Mouse (Mus musculus): ENCODE results near the gene Abhd5.
A peak's percentile ranks its signal among the peaks of the same experiment; 100 is the strongest.

Abhd5 gene

GRCm38 (mm10) chr9:122346059-122346458, 5.3 kb upstream of the Abhd5 start:
- DNase-seq (ENCODE audit: low read depth, low spot score): no peak

GRCm38 (mm10) chr9:122347882-122348281, 3.5 kb upstream of the Abhd5 start:
- DNase-seq (ENCODE audit: low read depth, low spot score): no peak

DNA sequence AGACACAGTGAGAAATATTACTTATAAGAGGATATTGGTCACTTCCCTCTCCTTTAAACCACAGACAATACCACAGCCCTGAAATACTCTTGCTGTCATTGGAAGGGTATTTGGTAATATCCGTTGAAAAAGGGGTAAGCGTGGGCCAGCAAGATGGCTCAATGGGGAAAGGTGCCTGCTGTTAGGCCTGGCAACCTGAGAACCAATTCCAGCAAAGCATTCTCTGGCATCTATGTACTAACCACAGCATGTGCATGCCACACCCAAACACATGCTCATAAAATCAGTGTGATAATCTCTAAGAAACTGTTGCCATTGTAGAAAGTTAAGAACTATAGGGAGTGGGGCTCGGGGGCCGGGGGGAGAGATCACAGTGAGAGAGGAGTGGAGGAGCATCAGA, 2.1 kb upstream of the Abhd5 start:
- no peak for DNase-seq (ENCODE audit: low read depth, low spot score)

- no peak for DNase-seq (ENCODE audit: low read depth, low spot score)
Observed at GRCm38 (mm10) chr9:122350396-122351130, 845 bp upstream of the Abhd5 start.

- no peak for DNase-seq (ENCODE audit: low read depth, low spot score)
Observed at GRCm38 (mm10) chr9:122352025-122352392, 601 bp downstream of the Abhd5 start.

- no peak for DNase-seq (ENCODE audit: low read depth, low spot score)
Observed at GRCm38 (mm10) chr9:122352911-122353310, 1.5 kb downstream of the Abhd5 start.

GRCm38 (mm10) chr9:122354240-122354639, 2.8 kb downstream of the Abhd5 start:
- DNase-seq (ENCODE audit: low read depth, low spot score): no peak

- no peak for DNase-seq (ENCODE audit: low read depth, low spot score)
Observed at GRCm38 (mm10) chr9:122357073-122357472, 5.7 kb downstream of the Abhd5 start.

GRCm38 (mm10) chr9:122357626-122358025, 6.2 kb downstream of the Abhd5 start:
- no peak for DNase-seq (ENCODE audit: low read depth, low spot score)

- no peak for DNase-seq (ENCODE audit: low read depth, low spot score)
Observed at GRCm38 (mm10) chr9:122364171-122364570, 12.8 kb downstream of the Abhd5 start.

- DNase-seq (ENCODE audit: low read depth, low spot score): no peak
Observed at GRCm38 (mm10) chr9:122370292-122370794, 18.9 kb downstream of the Abhd5 start.

- peak; percentile 10 for DNase-seq (ENCODE audit: low read depth, low spot score)
Observed at GRCm38 (mm10) chr9:122372506-122372905, 21.1 kb downstream of the Abhd5 start.

DNA sequence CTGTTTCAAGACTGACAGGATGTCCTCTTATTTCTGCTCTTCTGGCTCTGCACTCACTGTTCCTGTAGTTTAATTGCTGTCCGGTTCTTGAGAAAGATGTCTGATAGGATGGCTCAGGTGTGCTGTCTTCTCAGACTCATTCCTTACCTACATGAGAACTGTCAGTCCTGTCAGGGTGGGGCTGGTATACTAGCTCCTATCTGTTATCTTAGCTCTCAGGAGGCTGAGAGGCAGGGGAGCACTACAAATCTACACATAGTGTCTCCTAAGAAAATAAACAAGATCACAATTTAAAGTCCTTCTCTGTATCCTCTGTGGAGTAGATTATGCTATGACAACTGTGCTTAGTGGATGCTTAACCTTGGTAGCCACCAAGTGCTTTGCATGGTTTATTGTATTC, 21.6 kb downstream of the Abhd5 start:
- no peak for DNase-seq (ENCODE audit: low read depth, low spot score)

- no peak for DNase-seq (ENCODE audit: low read depth, low spot score)
Observed at GRCm38 (mm10) chr9:122378986-122379385, 27.6 kb downstream of the Abhd5 start.

DNA sequence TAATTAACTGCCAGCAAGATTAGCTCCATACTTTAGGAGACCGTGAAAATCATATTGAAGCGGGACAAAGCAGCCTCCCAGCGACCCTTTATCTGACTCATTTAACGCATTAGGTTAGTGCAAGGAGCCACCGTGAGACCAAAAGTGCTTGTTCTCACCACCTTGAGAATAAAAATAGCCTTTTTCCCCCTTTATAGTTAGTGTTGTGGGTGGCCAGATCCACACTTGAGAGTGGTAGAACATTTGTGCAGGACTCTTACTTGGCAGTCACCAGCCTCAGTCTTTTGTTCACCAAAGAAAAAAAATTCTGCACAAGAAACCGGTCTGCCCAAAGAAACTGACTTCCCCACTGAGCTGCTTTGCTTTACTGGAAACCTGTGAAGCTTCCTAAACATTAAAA, 29.6 kb downstream of the Abhd5 start:
- no peak for DNase-seq (ENCODE audit: low read depth, low spot score)

DNA sequence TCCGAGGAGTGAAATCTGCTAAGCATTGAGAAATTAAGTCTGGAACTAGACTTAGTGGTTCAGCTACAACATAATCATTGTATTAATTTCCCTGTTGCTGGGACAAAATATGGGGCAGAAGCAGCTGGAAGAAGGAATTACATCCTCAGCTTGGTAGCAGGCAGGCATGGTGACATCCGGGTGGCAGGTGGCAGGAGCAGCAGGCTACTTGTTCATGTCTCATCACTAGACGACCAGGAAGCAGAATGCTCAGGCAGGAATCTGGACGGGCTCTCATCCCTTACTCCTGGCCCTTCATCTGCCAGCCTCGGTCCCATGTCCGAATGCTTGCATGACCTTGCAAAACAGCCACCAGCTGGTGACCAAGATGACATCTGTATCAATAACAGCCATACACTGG, 30.6 kb downstream of the Abhd5 start:
- DNase-seq (ENCODE audit: low read depth, low spot score): no peak

DNA sequence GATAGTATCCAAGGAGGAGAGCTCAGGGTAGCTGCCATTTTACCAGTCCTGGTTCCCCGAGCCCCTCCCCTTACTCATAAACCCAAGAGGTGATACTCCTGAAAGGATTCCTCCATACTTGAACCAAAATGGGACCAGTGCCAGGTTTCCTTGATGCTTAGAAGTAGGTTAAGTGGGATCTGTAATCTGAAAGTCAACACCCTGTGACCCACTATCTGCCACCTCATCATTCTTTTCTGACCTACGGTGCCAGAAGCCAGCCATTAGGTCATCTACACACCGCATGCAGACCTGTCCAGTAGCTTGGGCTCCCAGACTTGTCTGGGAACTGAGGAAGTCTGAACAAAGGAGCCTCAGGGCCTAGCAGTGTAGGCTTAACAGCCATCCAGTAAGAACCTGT, 34.6 kb downstream of the Abhd5 start:
- DNase-seq (ENCODE audit: low read depth, low spot score): no peak

DNA sequence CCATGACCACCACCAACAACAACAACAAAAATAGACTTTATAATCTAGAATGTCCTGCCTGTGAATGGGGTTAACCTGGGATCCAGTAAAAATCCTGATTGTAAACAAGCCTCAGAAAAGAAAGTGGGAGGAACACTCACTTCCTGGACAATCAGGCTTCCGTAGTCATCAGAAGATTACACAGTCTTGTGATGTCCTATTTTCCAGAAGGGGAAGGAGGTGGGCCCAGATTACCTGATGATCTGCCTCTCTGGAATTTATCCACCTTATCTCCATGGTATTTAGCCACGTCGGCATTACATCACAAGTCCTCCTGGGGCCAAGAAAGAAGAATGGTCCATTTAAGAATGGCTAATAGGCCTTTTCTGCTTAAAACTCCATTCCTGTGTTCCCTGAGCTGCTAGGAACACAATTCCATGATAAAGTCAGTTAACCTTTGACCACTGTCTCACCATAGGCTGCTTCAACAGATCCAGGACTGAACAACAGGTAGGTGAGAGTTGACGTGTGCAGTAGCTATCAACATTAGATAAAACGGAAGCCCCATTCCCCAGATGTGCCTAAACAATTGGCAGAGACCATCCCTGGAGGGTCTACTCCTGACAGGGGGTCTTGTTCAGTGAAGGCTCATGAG, 38.0 kb downstream of the Abhd5 start:
- no peak for DNase-seq (ENCODE audit: low read depth, low spot score)

GRCm38 (mm10) chr9:122395816-122396215, 44.4 kb downstream of the Abhd5 start:
- DNase-seq (ENCODE audit: low read depth, low spot score): no peak

GRCm38 (mm10) chr9:122397156-122397555, 45.7 kb downstream of the Abhd5 start:
- DNase-seq (ENCODE audit: low read depth, low spot score): no peak

DNA sequence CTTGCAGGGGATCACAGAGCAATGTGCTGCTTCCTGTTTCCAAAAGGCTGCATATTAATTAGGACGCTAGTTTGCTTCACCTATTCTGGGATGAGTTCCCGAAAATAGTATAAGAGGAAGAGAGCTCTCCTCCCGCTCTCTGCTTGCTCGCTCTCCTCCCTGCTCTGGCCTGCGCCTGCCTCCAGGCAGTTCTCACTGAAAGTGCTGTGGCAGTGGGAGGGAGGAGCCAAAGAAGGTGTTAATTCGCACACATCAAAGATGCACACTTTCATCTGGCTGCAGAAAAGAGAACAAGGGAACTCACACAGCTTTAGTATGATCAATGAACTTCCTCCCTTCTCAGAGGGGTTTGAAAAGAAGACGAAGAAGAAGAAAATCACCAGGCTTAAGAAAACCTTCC, 47.3 kb downstream of the Abhd5 start:
- no peak for DNase-seq (ENCODE audit: low read depth, low spot score)

DNA sequence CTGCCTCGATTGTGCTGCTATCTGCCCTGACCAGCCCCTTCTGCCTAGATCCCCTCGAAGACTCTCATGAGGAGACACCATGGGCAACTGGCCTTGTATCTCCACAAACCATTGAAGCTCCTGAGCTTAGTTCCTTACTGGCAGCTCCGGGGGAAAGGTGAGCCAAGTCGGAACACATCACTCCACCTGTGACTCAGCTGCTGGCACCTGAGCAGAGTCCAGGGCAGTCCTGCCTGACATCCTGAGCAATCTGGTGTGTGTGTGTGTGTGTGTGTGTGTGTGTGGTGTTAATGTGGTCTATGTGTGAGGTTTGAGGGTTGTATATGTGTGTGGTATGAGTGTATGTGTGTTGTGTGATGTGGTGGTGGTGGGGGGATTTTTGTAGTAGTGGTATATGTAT, 49.8 kb downstream of the Abhd5 start:
- no peak for DNase-seq (ENCODE audit: low read depth, low spot score)

- no peak for DNase-seq (ENCODE audit: low read depth, low spot score)
Observed at GRCm38 (mm10) chr9:122410437-122411175, 59.2 kb downstream of the Abhd5 start.

Data from ZHBTc4 (cell line).